Mouse (Mus musculus) spleen, adult 2 months (tissue): ENCODE measurements around the gene H2-Eb1. TPM values are rescaled to one million over a fixed set of nuclear protein-coding genes. Genes with fewer than 3 reads are reported as not detected.
A peak's percentile ranks its signal among the peaks of the same experiment; 100 is the strongest.
"Not testable (repeated sequence)": the region's sequence is repeated elsewhere in the genome, so short reads cannot be mapped to it uniquely, and the experiment has no call there.

Source experiments
- DNase-seq, 2 experiments: peaks; one replicate each; pipeline versions ENCODE4 v3.0.0 to v3.0.0-alpha.2; 2012 to 2021; ENCODE audit warnings: low spot score in 2 of 2, low read depth in 1 of 2
- H3K27ac ChIP-seq: fragments of 200-500 bp; 2 replicates; pipeline ENCODE4 v1.5.1; 2012; ENCODE audit warnings: low read length, inconsistent platforms; ENCODE audit not compliant: insufficient read depth
- H3K27me3 ChIP-seq: fragments of 200-500 bp; 2 replicates; pipeline ENCODE4 v1.6.1; 2012; ENCODE audit warnings: mild to moderate bottlenecking, moderate library complexity, low read length, inconsistent platforms; ENCODE audit not compliant: control insufficient read depth, insufficient read depth
- H3K36me3 ChIP-seq: fragments of 200-500 bp; 2 replicates; pipeline ENCODE4 v1.6.1; 2012; ENCODE audit warnings: mild to moderate bottlenecking, low read length, inconsistent platforms; ENCODE audit not compliant: control insufficient read depth, insufficient read depth
- H3K4me1 ChIP-seq: fragments of 200-500 bp; 2 replicates; pipeline ENCODE4 v1.6.1; 2011; ENCODE audit warnings: inconsistent platforms; ENCODE audit not compliant: control insufficient read depth, insufficient read depth, insufficient read length
- H3K4me3 ChIP-seq: fragments of 200-500 bp; 2 replicates; pipeline ENCODE4 v1.5.1; 2011; ENCODE audit warnings: mild to moderate bottlenecking, inconsistent platforms; ENCODE audit not compliant: insufficient read depth, insufficient read length; ENCODE audit errors: extremely low read depth
- CTCF ChIP-seq: fragments of 200-500 bp; IDR thresholded peaks from 2 replicates; pipeline ENCODE4 v1.5.1; 2011; ENCODE audit warnings: mild to moderate bottlenecking, inconsistent platforms; ENCODE audit not compliant: insufficient read depth, insufficient read length, insufficient replicate concordance; ENCODE audit errors: extremely low read depth
- POLR2A ChIP-seq: fragments of 200-500 bp; IDR thresholded peaks from 2 replicates; pipeline ENCODE4 v1.6.1; 2011; ENCODE audit warnings: low read depth, low read length, inconsistent platforms
- WGBS: fragments of 180-500 bp; shearing (Covaris S2); methylation state at CpG from one replicate; pipeline ENCODE4 v1.1.7; 2018; 5-methylcytosine and 5-hydroxymethylcytosine counted together
- polyA plus RNA-seq: library from polyadenylated mRNA; depleted of rRNA; stranded (reverse); fragments of >200 nt; gene quantifications from 2 replicates; pipeline ENCODE4 v1.2.3, GENCODE M21; 2012

H2-Eb1 gene
- polyA plus RNA-seq, 1 experiment: 1,025 TPM

GRCm38 (mm10) chr17:34304751-34305150 lies 916 bp upstream of the H2-Eb1 start:
- Histone ChIP-seq H3K4me1 (peaks cover 13% of the 10 kb centered on the region; the same call in 1 of the 2 replicates), H3K36me3 (peaks cover 22% of the 10 kb centered on the region), H3K27ac (peak overlapping the region; percentile 100), H3K27me3 (no peaks in the 10 kb centered on the region), H3K4me3 (peak overlapping the region; percentile 38; the same call in 1 of the 2 replicates)
- 15% methylated on average over 4 of the region's 4 CpGs for WGBS
- peak; percentile 72 for TF ChIP-seq POLR2A
- TF ChIP-seq CTCF: no peak
- peak; percentile 83 to 98 for DNase-seq

GRCm38 (mm10) chr17:34306407-34306806 lies 740 bp downstream of the H2-Eb1 start:
- Histone ChIP-seq H3K36me3 (peaks cover 26% of the 10 kb centered on the region), H3K4me3 (peak overlapping the region; percentile 68), H3K27me3 (no peaks in the 10 kb centered on the region), H3K27ac (peak overlapping the region; percentile 99), H3K4me1 (peaks cover 11% of the 10 kb centered on the region; the same call in 1 of the 2 replicates)
- 21% methylated on average over 2 of the region's 2 CpGs for WGBS
- TF ChIP-seq CTCF: no peak
- peak; percentile 66 for TF ChIP-seq POLR2A
- DNase-seq: peak in 1 of 2 experiments; percentile 75

- TF ChIP-seq CTCF (no peak), POLR2A (no peak)
- peak overlapping the region; percentile 68; the same call in 1 of the 2 replicates for H3K4me3 ChIP-seq
These were observed 1.5 kb downstream of the H2-Eb1 start for GRCm38 (mm10) chr17:34307216-34307615.

GRCm38 (mm10) chr17:34308161-34308560 lies 2.5 kb downstream of the H2-Eb1 start:
- TF ChIP-seq CTCF (no peak), POLR2A (no peak)
- Histone ChIP-seq H3K4me1 (peaks cover 10% of the 10 kb centered on the region; the same call in 1 of the 2 replicates), H3K27me3 (no peaks in the 10 kb centered on the region), H3K27ac (peak overlapping the region; percentile 62), H3K4me3 (peak overlapping the region; percentile 59), H3K36me3 (peaks cover 37% of the 10 kb centered on the region)
- 69% methylated on average over 4 of the region's 4 CpGs for WGBS
- DNase-seq: no peak

More at GRCm38 (mm10) chr17:34307216-34307615, 1.5 kb downstream of the H2-Eb1 start:
- peaks cover 9% of the 10 kb centered on the region; the same call in 1 of the 2 replicates for H3K4me1 ChIP-seq
- H3K36me3 ChIP-seq: peaks cover 28% of the 10 kb centered on the region
- no peak for DNase-seq
- H3K27me3 ChIP-seq: no peaks in the 10 kb centered on the region
- H3K27ac ChIP-seq: peak overlapping the region; percentile 60

- no peak for DNase-seq
- H3K36me3 ChIP-seq: peaks cover 46% of the 10 kb centered on the region
- H3K27ac ChIP-seq: peak overlapping the region; percentile 36; the same call in 1 of the 2 replicates
- no peaks in the 10 kb centered on the region for H3K27me3 ChIP-seq
- H3K4me3 ChIP-seq: peak overlapping the region; percentile 58
- TF ChIP-seq POLR2A (no peak), CTCF (no peak)
- WGBS: 50% methylated on average over 10 of the region's 10 CpGs
- peaks cover 6% of the 10 kb centered on the region; the same call in 1 of the 2 replicates for H3K4me1 ChIP-seq
These were observed 3.6 kb downstream of the H2-Eb1 start for GRCm38 (mm10) chr17:34309225-34309624.

GRCm38 (mm10) chr17:34309683-34310385 lies 4.2 kb downstream of the H2-Eb1 start:
- Histone ChIP-seq H3K4me3 (peak overlapping the region; percentile 58), H3K36me3 (peaks cover 52% of the 10 kb centered on the region), H3K27me3 (no peaks in the 10 kb centered on the region), H3K4me1 (peaks cover 6% of the 10 kb centered on the region; the same call in 1 of the 2 replicates), H3K27ac (peak overlapping the region; percentile 36)
- peak in 1 of 2 experiments; percentile 50 for DNase-seq
- no peak for TF ChIP-seq POLR2A
- no peak for TF ChIP-seq CTCF
- 34% methylated on average over 38 of the region's 38 CpGs for WGBS

GRCm38 (mm10) chr17:34310526-34310925 lies 4.9 kb downstream of the H2-Eb1 start:
- H3K27ac ChIP-seq, H3K27me3 ChIP-seq, H3K4me3 ChIP-seq, H3K4me1 ChIP-seq: not testable (repeated sequence)
- peaks cover 59% of the 10 kb centered on the region for H3K36me3 ChIP-seq
- 59% methylated on average over 3 of the region's 3 CpGs for WGBS
- DNase-seq: peak in 1 of 2 experiments; percentile 3
